Mouse (Mus musculus): Measurements from ENCODE around the gene Mfsd14a. TPM values are rescaled to one million over a fixed set of nuclear protein-coding genes. Genes with fewer than 3 reads are reported as not detected.

Mfsd14a gene
- total RNA-seq, 2 experiments from 2014 or later, result 54.8 to 57.5 TPM

DNA sequence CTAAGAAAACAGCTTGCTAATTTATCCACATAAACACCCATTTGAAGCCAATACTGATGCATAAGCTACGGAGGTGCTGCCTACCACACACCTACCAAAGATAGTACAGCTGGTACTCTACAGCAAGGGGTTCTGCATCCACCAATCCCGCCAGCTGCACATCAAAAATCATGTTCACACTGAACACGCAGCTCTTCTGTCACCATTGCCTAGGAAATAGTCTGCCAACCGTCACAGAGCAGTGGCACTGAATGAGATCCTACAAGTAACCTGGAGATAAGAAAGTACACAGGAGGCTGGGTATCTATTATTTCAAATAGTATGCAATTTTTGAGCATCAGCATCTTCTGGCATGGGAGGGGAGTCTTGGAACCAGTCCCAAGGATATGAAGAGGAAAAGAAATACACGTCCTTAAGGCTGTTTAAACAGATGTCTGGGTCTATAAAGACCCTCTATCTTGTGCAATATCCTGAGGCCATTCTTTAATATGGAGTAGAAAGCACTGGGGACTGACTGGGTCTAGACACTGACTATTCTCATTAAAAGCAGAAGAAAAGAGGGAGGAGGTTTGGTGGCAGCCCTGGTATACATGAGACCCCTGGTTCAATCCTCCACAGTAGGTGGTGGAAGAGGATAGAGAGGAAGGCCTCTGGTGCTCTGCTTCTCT, 9.1 kb downstream of the Mfsd14a start:
- DNase-seq (ENCODE audit: low spot score in 2 of 2), result no peak

DNA sequence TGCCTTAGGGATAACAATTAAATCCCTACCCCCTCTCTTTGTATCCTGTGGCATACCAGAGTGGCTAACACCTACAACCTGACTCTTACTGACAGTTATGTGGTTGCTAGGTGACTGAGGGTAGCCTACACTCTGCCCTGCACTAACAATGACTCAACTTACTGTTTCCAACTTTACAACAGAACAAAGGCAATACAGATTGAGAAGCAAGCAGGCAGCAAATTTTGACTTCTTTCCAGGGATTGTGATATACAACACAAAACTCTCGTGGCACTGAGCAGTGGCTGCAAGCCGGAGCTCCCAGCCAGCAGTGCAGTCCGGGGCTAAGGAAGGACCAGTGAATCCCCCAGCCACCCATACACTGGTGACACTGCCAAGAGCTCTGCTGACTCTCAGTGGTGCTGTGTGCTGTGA, 10.4 kb downstream of the Mfsd14a start:
- no peak for DNase-seq (ENCODE audit: low spot score in 2 of 2)

DNA sequence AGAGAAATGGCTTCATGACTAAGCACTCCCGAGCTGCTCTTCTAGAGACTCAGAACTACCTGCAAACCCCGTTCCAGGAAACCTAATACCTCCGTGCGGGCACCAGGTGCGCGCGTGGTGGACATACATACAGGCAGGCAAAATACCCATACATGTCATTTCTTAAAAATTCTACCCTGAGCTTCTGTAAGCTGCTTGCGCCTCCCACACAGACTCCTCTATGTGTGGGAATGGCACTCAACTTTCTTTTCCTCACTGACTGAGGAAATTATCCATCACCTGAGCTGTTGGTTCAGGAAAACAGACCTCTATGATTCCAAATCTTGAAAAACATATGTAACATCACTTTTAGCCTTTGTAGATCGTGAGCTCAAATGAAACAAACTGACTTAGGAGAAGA, 11.8 kb downstream of the Mfsd14a start:
- DNase-seq (ENCODE audit: low spot score in 2 of 2), result no peak

DNA sequence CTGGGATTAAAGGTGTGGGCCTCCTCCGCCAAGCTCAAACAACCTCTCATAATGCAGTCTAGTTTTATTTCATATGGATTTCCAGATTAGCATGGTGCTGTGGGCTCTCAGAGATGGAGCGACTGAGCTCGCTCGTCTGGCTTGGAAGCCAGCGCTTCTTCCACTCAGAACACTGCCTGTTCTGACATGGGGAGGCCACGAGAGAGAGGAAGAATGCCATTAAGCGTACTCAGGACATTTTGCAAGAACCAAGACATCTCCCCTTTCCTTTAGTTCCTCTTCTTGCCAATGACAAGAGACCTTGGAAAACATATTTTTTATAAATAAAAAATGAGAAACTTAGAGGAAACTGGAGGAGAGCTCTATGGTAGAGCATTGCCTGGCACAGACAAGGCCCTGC, 13.7 kb downstream of the Mfsd14a start:
- DNase-seq (ENCODE audit: low spot score in 2 of 2), result no peak

DNA sequence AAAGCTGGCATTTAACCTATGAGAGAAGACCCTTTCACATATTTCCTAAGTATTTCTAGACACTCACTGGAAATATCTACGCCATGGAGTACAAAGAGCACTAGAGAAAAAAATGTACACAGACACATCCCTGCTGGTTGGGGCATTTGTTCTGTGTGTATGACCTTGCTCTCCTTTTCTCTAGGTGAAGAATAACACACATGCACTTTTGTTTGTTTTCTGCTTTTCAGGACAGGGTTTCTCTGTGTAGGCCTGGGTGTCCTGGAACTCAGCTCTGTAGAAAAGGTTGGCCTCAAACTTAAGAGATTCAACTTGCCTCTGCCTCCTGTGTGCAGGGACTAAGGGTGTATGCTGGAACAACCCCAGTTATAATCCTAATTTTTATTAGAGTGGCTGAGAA, 16.1 kb downstream of the Mfsd14a start:
- DNase-seq (ENCODE audit: low spot score in 2 of 2), result no peak

DNA sequence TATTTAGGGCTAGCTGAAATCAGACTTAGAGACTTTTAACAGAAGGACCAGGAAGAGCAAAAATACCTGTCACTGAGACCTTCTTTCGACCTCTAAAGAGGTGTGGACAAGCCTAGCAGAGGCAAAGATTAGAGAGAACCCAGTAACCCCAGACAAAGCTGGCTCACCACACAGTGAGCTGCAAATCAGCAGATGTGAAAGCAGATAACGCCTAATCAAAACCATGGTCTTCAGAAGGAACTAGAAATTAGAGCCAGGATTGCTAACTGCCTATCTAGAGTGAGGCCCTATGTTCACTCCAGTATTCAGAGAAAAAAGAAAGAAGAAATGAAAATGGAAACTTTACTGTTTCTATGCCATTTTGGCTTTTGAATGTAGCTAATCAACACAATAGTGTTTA, 20.1 kb downstream of the Mfsd14a start:
- DNase-seq (ENCODE audit: low spot score in 2 of 2), result no peak

DNA sequence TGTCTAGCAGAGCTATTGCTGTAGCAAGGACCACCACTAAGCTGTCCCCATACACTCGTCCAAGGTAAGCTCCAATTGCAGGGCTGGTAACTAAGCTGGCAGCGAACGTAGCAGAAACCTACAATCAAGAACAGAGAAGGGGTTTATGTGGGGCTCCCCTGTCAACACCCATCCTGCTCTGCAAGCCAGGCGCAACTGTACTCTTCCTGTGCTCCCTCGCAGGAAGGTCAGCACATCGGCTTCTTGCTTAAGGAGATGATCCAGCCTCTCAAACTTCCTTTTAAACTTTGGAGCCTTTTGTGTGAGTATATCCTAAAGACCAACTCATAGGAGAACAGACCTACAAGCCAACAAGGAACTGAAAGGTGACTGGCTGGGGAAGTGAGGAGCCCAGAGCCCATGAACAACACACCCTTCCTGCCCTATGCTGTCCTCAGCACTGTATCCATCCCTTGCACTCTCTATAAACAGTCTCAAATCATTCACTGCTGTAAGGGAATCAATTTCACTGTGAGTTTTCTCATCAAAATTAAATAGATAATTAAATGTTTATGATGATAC, 20.6 kb downstream of the Mfsd14a start:
- no peak for DNase-seq (ENCODE audit: low spot score in 2 of 2)

DNA sequence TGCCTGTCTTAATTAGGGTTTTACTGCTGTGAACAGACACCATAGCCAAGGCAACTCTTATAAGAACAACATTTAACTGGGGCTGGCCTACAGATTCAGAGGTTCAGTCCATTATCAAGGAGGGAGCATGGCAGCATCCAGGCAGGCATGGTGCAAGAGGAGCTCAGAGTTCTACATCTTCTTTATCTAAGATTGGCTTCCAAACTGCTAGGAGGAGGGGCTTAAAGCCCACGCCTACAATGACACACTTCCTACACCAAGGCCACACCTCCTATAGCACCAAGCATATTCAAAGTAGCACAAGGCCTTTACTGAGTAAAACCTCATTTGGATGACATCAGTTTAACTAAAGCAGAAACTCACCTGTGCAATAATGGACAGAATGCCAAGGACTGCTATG, 22.5 kb downstream of the Mfsd14a start:
- no peak for DNase-seq (ENCODE audit: low spot score in 2 of 2)

DNA sequence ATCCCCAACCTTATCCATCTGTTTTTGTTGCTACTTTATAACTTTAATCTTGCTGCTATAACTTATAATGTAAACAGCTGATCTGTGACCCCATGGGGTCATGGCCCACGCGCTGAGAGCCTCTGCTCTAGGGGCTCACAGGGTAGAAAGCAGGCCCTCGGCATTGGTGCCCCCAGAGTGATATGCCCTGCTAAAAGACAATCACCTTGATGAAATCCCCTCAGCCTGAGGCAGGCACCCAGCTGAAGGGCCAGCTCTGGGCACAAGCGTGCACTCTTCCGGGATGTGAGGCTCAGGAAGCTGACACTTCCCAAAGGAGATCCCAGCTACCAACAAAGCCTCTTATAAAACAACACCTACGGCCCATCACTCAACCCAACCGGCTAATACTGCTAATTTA, 23.9 kb downstream of the Mfsd14a start:
- no peak for DNase-seq (ENCODE audit: low spot score in 2 of 2)

DNA sequence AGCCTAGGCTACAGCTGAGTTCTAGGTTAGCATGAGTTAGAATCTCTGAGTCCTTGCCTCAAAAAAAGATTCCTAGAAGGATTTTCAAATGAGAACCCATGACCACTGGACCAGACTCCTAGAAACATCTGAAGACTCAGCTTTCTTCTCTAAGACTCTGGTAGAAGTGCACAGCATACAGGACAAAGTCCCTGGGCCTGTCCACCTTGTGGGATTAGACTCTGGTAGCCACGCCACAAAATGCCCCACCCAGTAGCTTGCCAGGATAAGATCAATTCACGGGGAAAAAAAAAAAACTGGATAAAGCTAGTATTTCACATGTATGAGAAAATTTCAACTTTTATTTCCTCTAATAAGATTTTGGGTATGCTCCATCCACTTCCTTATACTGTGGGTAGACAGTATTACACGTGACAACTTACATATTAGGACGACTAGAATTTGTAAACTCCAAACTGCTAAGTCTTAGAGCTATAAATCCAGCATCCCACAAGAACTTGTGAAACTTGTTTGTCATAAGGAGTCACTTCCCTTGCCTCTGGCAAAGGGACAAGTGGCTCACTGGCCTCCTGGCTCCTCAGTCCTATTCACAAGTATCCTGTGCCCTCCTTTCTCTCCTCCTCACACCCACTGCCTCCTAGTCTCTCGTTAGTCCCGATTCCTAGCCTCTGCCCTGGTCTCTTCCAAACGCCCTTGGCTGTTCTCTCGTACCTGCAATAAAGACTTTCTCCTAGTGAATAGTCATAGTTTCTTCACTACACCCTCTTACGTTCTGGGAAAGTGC, 24.6 kb downstream of the Mfsd14a start:
- no peak for DNase-seq (ENCODE audit: low spot score in 2 of 2)

DNA sequence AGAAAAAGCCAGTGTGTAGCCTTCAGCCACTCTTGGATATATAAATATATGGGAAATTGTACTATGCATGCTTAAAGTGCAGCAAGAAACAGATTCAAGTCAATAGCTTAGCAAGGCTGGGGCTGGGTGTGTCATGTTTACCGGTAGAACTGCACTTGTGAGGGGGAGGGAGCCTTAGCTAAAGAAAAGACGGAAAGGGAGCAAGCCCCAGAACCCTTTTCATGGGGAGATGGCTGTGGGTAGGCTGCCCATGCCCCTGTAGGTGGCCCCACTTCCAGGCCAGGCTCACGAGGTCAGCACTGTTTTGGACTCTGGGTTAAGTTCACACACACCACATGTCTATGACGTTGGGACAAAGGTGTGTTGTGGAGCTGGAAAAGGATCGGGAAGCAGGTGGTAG, 26.7 kb downstream of the Mfsd14a start:
- no peak for DNase-seq (ENCODE audit: low spot score in 2 of 2)

DNA sequence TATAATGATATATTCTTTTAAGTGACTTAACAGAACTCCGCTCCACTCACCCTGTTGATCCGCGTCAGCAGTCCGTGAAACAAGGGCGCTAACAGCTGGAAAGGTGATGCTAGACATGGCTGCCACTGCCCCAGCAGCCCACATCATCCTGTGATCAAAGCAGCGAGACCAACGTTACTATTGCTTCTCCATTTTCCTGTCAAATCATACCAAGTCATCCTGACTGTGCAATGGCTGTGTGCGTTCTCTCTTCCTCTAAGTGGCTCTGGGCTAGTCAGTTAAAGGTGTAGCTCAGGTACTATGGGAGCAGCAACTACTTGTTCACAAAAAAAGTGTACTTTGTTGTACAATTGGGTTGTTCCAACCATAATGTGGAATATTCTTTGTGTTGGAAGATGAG, 27.6 kb downstream of the Mfsd14a start:
- DNase-seq (ENCODE audit: low spot score in 2 of 2), result no peak

DNA sequence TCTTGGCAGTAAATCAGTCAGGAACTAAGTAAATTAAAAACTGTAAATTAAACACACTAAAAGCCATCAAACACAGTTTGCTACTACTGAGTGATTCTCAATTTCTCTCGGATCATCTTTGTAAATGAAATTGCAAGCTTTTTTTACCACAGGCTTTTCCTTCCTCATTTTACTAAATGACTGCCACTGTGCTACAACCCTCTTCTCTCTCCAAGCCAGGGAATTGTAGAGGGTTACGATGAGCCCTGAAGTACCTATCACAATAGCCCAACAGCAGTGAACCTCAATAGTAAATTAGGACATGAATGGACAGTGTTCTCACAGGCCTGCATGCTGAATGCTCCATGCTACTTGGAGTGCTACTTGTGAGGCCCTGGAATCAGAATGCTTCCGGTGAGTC, 28.4 kb downstream of the Mfsd14a start:
- DNase-seq (ENCODE audit: low spot score in 2 of 2), result no peak

DNA sequence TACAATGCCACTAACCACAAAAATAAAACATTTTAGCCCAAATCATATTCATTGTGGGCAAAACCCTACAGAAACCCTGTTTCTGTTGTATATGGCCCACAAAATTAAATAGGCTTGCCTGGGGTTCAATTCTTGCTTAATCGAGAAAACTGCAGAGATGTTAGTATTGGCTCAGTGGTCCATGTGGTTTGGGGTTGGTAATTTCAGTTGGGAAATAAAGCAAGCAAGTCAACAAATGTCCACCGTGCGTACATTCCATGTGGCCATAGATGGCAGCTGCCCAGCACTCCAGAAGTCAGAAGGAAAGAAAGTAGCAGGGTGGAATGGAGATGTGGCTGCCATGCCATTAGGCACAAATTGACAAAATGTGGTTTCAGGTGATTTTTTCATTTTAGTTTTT, 29.5 kb downstream of the Mfsd14a start:
- DNase-seq (ENCODE audit: low spot score in 2 of 2), result no peak

DNA sequence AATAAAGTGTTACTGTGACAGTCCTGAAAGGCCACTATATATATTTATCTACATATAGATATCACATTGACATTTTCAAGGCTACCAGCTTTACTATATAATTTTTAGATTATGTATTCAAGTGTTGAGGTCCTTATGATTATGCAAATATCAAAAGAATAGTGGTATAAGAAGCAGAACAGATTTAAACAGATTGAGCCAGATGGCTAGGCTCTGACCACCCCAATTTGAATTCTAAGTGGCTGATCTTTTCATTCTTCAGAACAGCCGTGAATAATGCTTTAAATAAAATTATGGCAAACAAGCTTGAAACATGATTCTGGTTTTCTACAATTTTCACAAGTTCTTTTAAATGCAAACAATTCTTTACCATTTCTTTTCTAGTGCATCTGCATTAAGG, 31.0 kb downstream of the Mfsd14a start:
- DNase-seq (ENCODE audit: low spot score in 2 of 2), result no peak

DNA sequence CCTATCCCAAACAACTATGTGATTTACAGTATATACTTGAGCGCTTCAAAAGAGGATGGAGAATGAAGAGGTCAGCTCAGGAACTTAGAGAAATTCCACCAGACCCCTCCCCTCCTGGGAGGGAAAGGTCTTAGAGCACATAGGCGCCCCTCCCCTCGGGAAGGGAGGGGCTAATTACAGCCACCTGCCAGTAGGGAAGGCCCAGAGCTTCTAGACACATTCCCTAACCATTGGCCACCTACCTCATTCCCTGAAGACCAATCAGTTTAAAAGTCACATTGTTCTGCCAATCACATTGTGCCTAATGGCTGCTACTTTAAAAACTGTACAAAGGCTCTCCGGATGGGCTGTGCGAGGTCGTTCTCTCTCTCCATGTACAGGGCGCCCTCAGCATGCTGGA, 39.8 kb downstream of the Mfsd14a start:
- no peak for DNase-seq (ENCODE audit: low spot score in 2 of 2)

DNA sequence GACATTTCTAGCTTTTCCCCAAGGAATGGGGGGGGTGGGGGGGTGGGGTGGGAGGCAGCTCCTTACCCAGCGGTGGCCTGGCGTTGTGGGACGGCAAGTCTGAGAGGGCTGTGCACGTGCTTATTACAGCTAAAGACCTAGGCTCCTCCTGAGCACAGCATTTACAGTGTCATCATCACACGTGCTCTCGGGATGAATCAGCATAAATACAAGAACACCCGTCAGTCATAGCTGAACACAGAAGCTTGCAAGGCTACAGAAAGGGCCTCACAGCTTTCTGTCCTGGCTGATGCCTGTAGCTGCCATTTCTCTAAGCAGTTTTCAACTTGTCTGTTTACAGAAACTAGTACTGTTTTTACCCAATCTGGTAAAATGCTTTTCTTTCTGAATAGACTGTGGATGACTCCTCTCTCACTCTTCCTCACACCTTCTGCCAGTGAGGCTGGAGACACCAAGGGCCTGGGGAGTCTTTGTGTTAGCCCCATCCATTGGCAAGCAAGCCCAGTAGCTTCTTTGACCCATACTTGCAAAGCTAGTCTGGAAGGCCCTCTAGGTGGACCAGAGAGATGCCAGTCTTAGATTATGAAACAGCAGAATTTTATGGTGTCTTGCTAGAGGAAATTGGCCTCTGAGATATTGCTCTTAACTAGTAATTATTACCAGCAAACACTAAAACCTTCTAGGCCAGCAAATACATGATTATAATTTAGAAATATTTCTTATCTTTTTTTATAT, 41.7 kb downstream of the Mfsd14a start:
- no peak for DNase-seq (ENCODE audit: low spot score in 2 of 2)

DNA sequence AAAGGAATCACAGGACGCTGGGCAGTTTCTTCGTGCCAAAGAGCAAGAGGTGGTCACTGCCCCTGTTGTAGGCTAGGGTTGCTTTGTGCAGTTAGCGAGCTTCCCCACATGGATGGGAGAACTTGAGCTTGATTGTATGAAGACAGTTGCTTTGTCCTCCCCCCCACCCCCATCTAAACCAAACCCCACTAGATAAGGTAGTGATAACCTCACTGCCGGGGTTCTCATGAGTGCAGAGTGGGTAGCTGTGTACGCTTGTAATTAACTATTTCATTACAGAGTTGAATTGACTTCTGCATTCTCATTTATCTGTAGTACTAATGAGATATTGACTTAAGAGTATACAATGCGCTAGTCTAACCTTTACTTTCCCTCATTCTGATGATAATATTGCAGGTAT, 43.6 kb downstream of the Mfsd14a start:
- no peak for DNase-seq (ENCODE audit: low spot score in 2 of 2)

DNA sequence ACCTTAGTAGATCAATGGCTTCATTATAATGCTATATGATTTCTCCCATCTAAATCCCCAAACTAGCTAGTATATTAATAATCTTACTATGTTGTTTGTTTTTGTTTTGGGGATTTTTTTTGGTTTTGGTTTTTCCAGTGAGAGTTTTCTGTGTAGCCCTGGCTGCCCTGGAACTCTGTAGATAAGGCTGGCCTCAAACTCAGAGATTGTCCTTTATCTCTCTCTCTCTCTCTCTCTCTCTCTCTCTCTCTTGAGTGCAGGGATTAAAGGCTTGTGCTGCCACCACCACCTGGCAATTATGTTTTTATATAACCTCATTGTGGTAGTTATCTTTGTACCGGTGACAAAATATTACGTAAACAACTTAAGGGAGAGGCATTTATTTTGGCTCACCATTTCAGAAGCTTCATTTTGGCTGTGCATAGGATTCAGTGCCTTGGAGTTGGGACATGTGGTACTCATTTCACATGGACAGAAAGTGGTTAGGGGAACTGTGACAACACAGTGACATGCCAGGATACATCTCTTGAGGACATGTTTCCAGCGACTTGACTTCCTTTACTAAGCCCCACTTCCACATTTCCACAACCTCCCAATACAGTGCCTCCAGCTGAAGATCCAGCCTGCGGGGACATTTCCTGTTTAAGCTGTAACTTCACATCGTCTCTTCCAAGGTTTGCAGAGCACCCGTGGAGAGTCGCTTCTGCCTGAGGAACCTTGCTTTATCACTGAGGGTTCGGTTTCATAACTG, 47.0 kb downstream of the Mfsd14a start:
- no peak for DNase-seq (ENCODE audit: low spot score in 2 of 2)

DNA sequence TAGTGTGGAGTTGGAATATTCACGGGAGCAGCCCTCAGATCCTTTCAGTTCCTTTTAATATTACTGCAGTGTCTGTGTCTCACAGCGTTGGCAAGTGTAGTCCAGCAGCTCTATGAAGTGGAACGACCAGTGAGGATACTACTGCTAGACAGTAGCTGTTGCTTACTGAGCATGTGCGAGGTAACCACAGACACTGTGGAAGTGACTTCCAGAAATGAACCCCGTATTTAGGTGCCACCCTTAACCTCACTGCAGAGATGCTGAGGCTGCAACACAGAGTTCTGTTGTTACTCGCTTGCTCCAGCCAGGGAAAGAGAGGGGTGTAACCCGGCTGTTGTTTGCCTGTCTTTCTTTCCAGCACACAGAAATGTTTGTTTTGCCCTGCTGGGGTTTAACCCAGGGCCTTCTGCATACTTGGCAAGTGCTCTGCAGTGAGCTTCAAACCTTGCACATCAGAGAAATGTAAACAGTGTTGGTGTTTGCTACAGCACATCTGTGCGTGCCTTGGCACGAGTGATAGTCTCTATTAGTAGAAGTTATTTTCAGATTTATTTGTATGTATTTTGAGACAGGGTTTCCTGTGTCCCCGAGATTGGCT, 48.1 kb downstream of the Mfsd14a start, which contains the start of gene Trmt13:
Trmt13 (minus strand) TSS at position 293 of the 598 bp plus-strand sequence.
- peak; percentile 10 to 25 for DNase-seq (ENCODE audit: low spot score in 2 of 2)

DNA sequence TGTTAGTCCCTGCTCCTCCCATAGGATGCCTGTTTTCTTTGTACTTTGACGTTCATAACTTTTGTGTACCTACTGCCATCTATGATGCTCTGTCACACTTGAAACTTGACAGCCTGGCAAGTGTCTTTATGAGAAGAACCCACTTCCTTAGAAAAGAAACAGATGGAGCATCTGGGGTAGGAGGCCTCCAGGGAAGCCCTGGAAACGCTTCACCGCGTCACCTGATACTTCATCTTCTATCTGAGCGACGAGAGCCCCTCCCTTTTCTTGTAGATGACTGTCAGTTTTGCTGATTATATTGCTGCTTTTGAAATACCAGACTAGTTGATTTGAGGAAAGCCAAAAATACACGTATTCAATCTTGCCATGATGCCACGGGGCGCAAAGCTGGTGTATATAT, 57.9 kb downstream of the Mfsd14a start:
- no peak for DNase-seq (ENCODE audit: low spot score in 2 of 2)
